Mouse (Mus musculus): ENCODE measurements around the gene Mier2.

DNA sequence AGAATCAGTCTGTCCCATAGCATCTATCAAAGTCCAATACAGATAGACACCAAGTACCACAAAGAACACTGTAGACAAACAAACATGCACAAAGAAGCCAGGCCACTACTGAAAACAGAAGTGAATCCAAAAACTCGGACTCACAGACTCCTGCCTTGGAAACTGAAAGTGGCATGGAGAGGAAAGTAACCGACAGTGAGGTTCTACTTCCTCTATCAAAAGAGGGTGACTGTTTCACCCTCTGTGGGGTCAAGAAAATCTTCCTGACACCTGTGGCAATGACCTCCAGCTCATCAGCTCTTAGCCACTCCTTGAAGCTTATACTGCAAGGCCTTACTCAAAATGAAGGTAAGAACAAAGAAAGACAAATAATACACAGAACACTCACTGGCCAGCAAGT, 48.3 kb downstream of the Mier2 start:
- TF ChIP-seq ZNF384 (IDR thresholded peaks at IDR 0.05; ENCODE audit: low read depth, low read length): no peak
- TF ChIP-seq RCOR1 (conservative IDR thresholded peaks at IDR 0.05; ENCODE audit: low read depth, low read length): no peak
- TF ChIP-seq MAZ (IDR thresholded peaks at IDR 0.05; ENCODE audit: low read depth, low read length): no peak
- no peak for TF ChIP-seq CTCF (conservative IDR thresholded peaks at IDR 0.05 in 1 of 2, IDR thresholded peaks at IDR 0.05 in 1 of 2; ENCODE audit: low read depth in 2 of 2, low read length in 2 of 2)
- no peak for TF ChIP-seq ZC3H11A (IDR thresholded peaks at IDR 0.05; ENCODE audit: low read depth, low read length)
- no peak for TF ChIP-seq NELFE (IDR thresholded peaks at IDR 0.05; ENCODE audit: low read depth, low read length)
- TF ChIP-seq POLR2AphosphoS2 (IDR thresholded peaks at IDR 0.05; ENCODE audit: low read depth, low read length): no peak
- no peak for TF ChIP-seq MXI1 (IDR thresholded peaks at IDR 0.05; ENCODE audit: low read depth, low read length)
- no peak for TF ChIP-seq PAX5 (IDR thresholded peaks at IDR 0.05; ENCODE audit: low read length)
- no peak for TF ChIP-seq SIN3A (IDR thresholded peaks at IDR 0.05; ENCODE audit: low read length)
- TF ChIP-seq CHD2 (IDR thresholded peaks at IDR 0.05; ENCODE audit: low read length): no peak
- TF ChIP-seq UBTF (IDR thresholded peaks at IDR 0.05; ENCODE audit: low read depth, low read length): no peak
- TF ChIP-seq POLR2A (IDR thresholded peaks at IDR 0.05; ENCODE audit: low read depth, low read length): no peak
- no peak for TF ChIP-seq TBP (conservative IDR thresholded peaks at IDR 0.05; ENCODE audit: low read depth, low read length)
